8 mouse cellular contexts compared by ENCODE assay signal in genomic region chr16:16212723-16213078, GRCm38 (mm10). TPM values are rescaled to one million over a fixed set of nuclear protein-coding genes. Genes with fewer than 3 reads are reported as not detected.
DNase-seq lines count a peak whose midpoint lies in the region; ATAC-seq lines count a peak whose summit lies in the region.

No protein-coding gene starts in this region.

- no peak for DNase-seq in neural tube, embryonic 11.5 days (ENCODE audit: low spot score)
- DNase-seq in neural tube, embryonic 10.5 days (ENCODE audit: extremely low spot score, low spot score): no peak
- no peak for DNase-seq in thymus, postnatal 36 days
- no peak for DNase-seq in retina, embryonic 14.5 days (ENCODE audit: low spot score)

- H3K4me1 ChIP-seq in erythroblast, embryonic 14.5 days (ENCODE audit: control insufficient read depth): peaks cover 10% of the 10 kb centered on the region
- no peaks in the 10 kb centered on the region for H3K4me1 ChIP-seq in neural tube, embryonic 11.5 days (ENCODE audit: control insufficient read depth, insufficient read depth, low read length)
- H3K4me1 ChIP-seq in limb, embryonic 13.5 days: peaks cover 22% of the 10 kb centered on the region
- H3K4me1 ChIP-seq in stomach, embryonic 14.5 days (ENCODE audit: control insufficient read depth, insufficient read depth, low read length): peaks cover 7% of the 10 kb centered on the region; the same call in 1 of the 2 replicates

- no peak overlapping the region for H3K27ac ChIP-seq in neural tube, embryonic 11.5 days (ENCODE audit: low read depth, low read length)
- H3K27ac ChIP-seq in limb, embryonic 13.5 days: no peak overlapping the region
- no peak overlapping the region for H3K27ac ChIP-seq in stomach, embryonic 14.5 days (ENCODE audit: low read length)

- peak overlapping the region; percentile 66 for H3K4me3 ChIP-seq in erythroblast, embryonic 14.5 days (replicated peaks)
- H3K4me3 ChIP-seq in neural tube, embryonic 11.5 days (ENCODE audit: low read depth, low read length): peak overlapping the region; percentile 52
- H3K4me3 ChIP-seq in limb, embryonic 13.5 days: peak overlapping the region; percentile 63
- H3K4me3 ChIP-seq in stomach, embryonic 14.5 days (ENCODE audit: low read depth, low read length): peak overlapping the region; percentile 60

- no peaks in the 10 kb centered on the region for H3K36me3 ChIP-seq in erythroblast, embryonic 14.5 days (ENCODE audit: control insufficient read depth)
- no peaks in the 10 kb centered on the region for H3K36me3 ChIP-seq in neural tube, embryonic 11.5 days (ENCODE audit: control insufficient read depth, insufficient read depth, low read length)
- no peaks in the 10 kb centered on the region for H3K36me3 ChIP-seq in limb, embryonic 13.5 days
- no peaks in the 10 kb centered on the region for H3K36me3 ChIP-seq in stomach, embryonic 14.5 days (ENCODE audit: control insufficient read depth, insufficient read depth, low read length)

- H3K9me3 ChIP-seq in erythroblast, embryonic 14.5 days (ENCODE audit: control insufficient read depth, low read length): peaks cover 3% of the 10 kb centered on the region; the same call in 1 of the 2 replicates
- no peaks in the 10 kb centered on the region for H3K9me3 ChIP-seq in neural tube, embryonic 11.5 days (ENCODE audit: control insufficient read depth, low read length)
- no peaks in the 10 kb centered on the region for H3K9me3 ChIP-seq in limb, embryonic 13.5 days
- no peaks in the 10 kb centered on the region for H3K9me3 ChIP-seq in stomach, embryonic 14.5 days (ENCODE audit: control insufficient read depth, low read depth, low read length)

- peaks cover 55% of the 10 kb centered on the region for H3K27me3 ChIP-seq in erythroblast, embryonic 14.5 days (ENCODE audit: control insufficient read depth)
- peaks cover 10% of the 10 kb centered on the region; the same call in 1 of the 2 replicates for H3K27me3 ChIP-seq in neural tube, embryonic 11.5 days (ENCODE audit: control insufficient read depth, insufficient read depth, low read length)
- peaks cover 47% of the 10 kb centered on the region for H3K27me3 ChIP-seq in limb, embryonic 13.5 days
- H3K27me3 ChIP-seq in stomach, embryonic 14.5 days (ENCODE audit: control insufficient read depth, insufficient read depth, low read length): peaks cover 20% of the 10 kb centered on the region; the same call in 1 of the 2 replicates

- no peak for ATAC-seq in erythroblast, adult 5-6 weeks (replicated peaks; ENCODE audit: low FRiP score, poor library complexity, severe bottlenecking)
- no peak for ATAC-seq in neural tube, embryonic 11.5 days (ENCODE audit: insufficient read depth, low FRiP score, low TSS enrichment)
- ATAC-seq in limb, embryonic 13.5 days (ENCODE audit: low FRiP score, low read depth): no peak
- ATAC-seq in stomach, embryonic 14.5 days (ENCODE audit: insufficient number of reproducible peaks, insufficient read depth, low FRiP score, low read depth): no peak

- WGBS in neural tube, embryonic 11.5 days: 23% methylated on average over 7 of the region's 7 CpGs
- WGBS in limb, embryonic 13.5 days: 14% methylated on average over 7 of the region's 7 CpGs
- WGBS in stomach, embryonic 14.5 days: 15% methylated on average over 7 of the region's 7 CpGs

- no peak overlapping the region for H3K9ac ChIP-seq in neural tube, embryonic 11.5 days (ENCODE audit: low read length)
- no peak overlapping the region for H3K9ac ChIP-seq in limb, embryonic 13.5 days
- peak overlapping the region; percentile 38; the same call in 1 of the 2 replicates for H3K9ac ChIP-seq in stomach, embryonic 14.5 days (replicated peaks; ENCODE audit: low read depth, low read length)

- peak overlapping the region; percentile 81 for H3K4me2 ChIP-seq in neural tube, embryonic 11.5 days (ENCODE audit: low read depth)
- peak overlapping the region; percentile 100 for H3K4me2 ChIP-seq in limb, embryonic 13.5 days (replicated peaks)
- peak overlapping the region; percentile 90 for H3K4me2 ChIP-seq in stomach, embryonic 14.5 days (replicated peaks; ENCODE audit: low read depth, low read length)

RNA-seq across cellular contexts. Expression of gene Pkp2, which starts 0.4 kb away (rescaled TPM):
- not detected in 2 replicates for polyA plus RNA-seq in erythroblast, embryonic 14.5 days (2012)
- not detected in 2 replicates for total RNA-seq in erythroblast, adult 5-6 weeks (2015; ENCODE audit: low replicate concordance)
- 0.09 TPM in 1 of 2 replicates, not detected in the other for total RNA-seq in erythroblast, adult 5-6 weeks (2017; ENCODE audit: low replicate concordance)
- 3.5 and 4.8 TPM in 2 replicates for polyA plus RNA-seq in neural tube, embryonic 11.5 days (2014; fragmentation: Nextera tagmentation; extraction: Ambion mirVana)
- 1.5 and 1.7 TPM in 2 replicates for polyA plus RNA-seq in limb, embryonic 13.5 days (2015; fragmentation: Nextera tagmentation; extraction: Ambion mirVana)
- 9.9 and 13.5 TPM in 2 replicates for polyA plus RNA-seq in stomach, embryonic 14.5 days (2014; fragmentation: Nextera tagmentation; extraction: Ambion mirVana)
